Mouse (Mus musculus) lung, adult 2 months (tissue): ENCODE measurements around the gene Olfr1414.

Source experiments
- CTCF ChIP-seq: fragments of 200-500 bp; IDR thresholded peaks from 2 replicates; pipeline ENCODE4 v1.5.1; 2011; ENCODE audit warnings: mild to moderate bottlenecking, low read length, control low read depth; ENCODE audit not compliant: insufficient read depth
- POLR2A ChIP-seq: fragments of 200-500 bp; IDR thresholded peaks from 2 replicates; pipeline ENCODE4 v1.6.1; 2011; ENCODE audit warnings: low read depth, mild to moderate bottlenecking, control low read depth, low read length, borderline replicate concordance; ENCODE audit errors: extremely low read depth

- TF ChIP-seq CTCF, result no peak
- TF ChIP-seq POLR2A, result no peak
Observed at GRCm38 (mm10) chr1:92474066-92474578, 44.3 kb downstream of the Olfr1414 start.
